Mouse (Mus musculus) thymus, postnatal 14 days (tissue): ENCODE results near the gene Rnf186.
A peak's percentile ranks its signal among the peaks of the same experiment; 100 is the strongest.

ENCODE experiments used
- DNase-seq: peaks from one replicate; pipeline ENCODE4 v3.0.0; 2021

The Rnf186 gene

GRCm38 (mm10) chr4:138966866-138967265, at the start of gene Rnf186:
Gene Rnf186 (plus strand): TSS chr4:138967112.
- DNase-seq: no peak

GRCm38 (mm10) chr4:138917282-138917681, 49.6 kb upstream of the Rnf186 start:
- DNase-seq: no peak

DNA sequence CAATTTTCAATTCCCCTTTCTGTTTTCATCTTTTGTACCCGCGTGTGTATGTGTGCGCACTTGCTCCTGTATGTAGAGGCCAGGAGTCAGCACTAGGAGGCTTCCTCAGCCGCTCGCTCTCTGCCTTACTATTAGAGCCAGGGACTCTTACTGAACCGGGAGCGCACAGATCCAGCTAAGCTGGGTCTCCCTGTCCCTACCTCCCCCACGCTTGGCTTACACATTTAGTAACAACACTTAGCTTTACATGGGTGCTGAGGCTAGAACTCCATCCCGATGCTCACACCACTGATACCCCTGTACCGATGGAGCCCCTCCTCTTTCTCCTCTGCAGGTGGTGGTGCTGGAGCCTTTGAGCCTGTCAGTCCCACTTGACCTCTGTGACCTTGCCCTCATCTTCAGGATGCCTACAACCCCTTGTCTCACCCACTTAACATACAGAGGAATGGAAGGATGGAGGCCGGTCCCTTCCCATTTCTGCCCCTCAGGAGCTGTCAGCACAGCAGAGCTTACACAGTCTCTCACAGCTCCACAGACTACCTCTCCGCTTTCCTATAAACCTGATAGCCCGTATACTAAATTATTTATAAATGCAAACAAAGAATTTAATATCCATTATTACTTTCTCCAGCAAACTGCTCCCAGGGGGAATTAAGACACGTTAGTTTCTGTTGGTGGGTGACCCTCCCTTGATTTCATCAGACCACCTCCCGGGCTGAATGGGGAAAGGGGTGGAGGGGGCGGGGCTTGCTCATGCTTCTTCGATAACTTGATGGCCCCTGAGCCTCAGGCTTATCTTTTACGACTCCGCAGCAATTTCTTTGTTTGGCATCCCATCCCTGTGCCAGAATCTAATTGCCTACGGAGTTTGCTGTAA, 45.4 kb upstream of the Rnf186 start:
- DNase-seq: no peak

DNA sequence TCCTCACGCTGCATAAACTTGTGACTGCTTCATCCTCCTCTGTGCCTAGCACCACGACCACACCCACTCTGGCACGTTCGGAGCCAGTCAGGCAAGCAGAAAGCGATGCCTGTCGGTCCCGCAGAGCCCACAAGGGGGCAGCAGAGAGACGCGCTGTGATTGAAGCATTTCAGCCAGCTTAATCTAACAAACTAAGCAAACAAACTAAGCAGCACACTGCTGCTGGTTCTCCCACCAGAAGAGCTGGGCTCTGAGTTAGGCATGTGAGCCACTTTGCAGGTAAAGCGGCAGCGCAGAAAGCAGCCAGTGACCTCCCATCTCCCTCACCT, 44.8 kb upstream of the Rnf186 start:
- DNase-seq: peak; percentile 94

DNA sequence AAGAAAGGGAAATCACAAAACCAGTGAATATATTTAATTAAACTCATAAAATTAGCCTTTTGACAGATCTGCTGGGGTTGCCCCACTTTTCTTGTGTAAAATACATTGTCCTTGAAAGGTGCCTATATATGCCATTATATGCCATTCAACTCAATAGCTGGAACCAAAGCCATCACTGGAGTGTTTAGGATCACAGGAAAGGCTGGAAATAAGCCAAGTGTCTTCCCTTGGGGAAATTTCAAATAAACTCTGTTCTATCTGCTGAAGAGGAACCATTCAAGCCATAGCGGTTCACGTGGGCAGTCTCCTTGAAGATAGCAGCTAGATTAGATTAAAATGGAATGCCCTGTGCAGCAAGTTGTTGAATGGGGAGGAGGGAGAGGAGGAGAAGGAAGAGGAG, 41.4 kb upstream of the Rnf186 start:
- DNase-seq: no peak

DNA sequence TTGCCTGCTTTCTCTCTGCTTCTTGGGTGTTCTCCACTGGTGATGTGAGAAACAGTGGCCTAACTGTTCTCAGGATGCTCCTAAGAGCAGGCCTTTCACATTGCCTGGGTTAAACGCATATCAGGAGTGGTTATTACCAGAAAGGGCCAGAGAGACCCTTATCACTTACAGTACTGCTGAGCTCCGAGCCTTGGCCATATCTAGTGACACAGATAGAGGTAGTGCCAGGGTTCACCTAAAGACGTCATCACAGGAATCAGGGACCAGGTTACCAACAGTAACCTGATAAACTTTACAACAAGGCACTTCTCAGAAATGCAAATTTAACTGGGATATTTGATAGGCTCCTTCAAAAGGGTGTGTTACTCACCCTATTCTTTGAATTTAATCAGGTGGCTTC, 33.0 kb upstream of the Rnf186 start:
- no peak for DNase-seq

DNA sequence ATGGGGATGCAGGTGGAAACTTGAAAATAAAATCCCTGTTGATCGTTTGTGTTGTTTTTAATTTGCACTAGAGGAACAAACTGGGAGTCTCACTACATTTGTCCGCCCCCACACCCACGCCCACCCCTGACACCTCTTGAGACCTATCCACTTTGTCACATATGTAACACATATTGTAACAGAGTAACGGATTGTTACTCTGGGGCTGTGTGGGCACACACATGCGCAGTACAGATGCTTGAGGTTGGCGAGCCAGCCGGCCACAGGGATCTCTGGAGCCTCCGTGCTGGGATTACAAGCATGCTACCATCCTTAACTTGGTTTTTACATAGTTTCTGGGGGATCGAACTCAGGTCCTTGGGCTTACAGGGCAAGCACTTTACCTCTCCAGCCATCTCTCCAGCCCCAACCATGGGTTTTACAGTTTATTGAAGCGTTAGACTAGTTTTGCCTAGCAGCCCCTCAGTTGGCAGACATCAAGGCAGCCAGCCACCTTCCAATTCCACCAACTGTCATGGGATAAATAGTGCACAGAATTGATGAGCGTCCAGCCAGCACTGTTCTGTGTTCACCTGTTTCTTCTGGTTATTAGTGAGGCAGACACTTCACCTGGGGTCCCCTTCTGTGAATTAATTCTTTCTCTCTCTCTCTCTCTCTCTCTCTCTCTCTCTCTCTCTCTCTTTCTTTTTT, 32.3 kb upstream of the Rnf186 start:
- DNase-seq: no peak

DNA sequence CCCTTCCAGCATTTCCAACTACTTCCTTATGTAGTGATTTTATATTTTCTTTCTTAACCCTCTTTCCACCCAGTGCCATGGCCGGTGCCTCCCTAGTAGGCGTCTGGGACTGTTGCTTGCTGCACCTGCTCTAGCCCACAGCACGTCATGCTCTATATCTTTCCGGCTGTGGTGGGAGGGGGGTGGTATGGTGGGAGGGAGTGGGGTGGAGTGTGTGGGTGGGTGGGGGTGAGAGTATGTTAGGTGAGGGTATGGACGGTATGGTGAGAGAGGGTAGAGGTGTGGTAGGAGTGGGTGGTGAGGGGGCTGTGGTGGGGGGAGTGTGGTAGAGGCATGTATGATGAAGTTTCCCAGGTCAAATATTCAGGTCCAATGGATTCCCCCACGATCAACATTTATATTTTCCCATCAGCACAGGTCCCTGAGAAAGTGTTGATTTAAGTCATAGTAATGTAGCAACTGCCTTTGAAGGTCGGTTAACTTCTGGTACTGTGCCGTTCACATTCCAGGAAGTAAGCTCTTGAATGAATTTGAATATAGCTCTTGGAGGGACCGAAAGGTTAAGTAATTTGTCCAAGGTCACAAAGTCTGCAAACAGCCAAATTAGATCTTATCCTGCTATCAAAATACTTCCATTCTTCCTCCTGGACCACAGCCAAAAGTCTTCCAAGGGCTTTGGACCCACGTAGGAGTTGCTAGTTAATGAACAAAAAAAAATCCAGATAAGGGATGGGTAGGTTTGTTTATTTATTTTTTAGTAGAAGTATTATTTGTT, 28.2 kb upstream of the Rnf186 start:
- peak; percentile 41 for DNase-seq

GRCm38 (mm10) chr4:138939481-138939880, 27.4 kb upstream of the Rnf186 start:
- no peak for DNase-seq

- peak; percentile 40 for DNase-seq
These were observed 25.5 kb upstream of the Rnf186 start for GRCm38 (mm10) chr4:138941401-138941800.

- DNase-seq: no peak
These were observed 24.9 kb upstream of the Rnf186 start for GRCm38 (mm10) chr4:138941966-138942365.

DNA sequence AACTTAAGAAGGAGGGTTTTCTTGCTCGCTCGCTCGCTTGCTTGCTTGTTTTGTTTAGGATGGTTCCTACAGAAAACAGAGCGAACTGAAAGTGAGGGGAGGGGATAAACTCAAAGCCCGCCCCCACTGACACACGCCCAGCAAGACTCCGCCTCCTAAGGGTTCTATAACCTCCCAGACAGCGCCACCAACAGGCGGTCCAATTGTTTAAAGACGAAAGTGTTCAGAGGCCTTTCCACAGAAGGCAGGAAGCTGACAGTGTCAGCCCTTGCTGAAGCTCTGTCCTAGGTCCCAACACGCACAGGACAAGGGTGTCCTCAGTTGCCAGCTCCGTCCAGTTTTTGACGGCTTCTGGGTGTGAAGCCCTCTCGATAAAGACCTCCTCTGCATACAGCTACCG, 23.2 kb upstream of the Rnf186 start:
- peak; percentile 92 for DNase-seq

DNA sequence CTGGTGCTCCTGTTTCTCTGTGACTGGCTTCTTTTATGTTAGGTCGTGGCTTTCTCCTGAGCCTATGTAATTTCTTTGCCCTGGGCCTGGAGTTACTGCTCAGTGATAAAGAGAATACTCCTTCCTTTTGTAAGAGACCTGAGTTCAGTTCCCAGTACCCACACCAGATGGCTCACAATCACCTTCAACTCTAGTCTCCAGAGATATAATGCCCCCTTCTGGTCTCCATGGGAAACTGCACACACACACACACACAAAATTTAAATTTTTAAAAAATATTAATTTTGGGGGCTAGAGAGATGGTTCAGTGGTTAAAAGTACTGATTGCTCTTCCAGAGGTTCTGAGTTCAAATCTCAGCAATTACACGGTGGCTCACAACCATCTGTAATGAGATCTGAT, 18.7 kb upstream of the Rnf186 start:
- no peak for DNase-seq

DNA sequence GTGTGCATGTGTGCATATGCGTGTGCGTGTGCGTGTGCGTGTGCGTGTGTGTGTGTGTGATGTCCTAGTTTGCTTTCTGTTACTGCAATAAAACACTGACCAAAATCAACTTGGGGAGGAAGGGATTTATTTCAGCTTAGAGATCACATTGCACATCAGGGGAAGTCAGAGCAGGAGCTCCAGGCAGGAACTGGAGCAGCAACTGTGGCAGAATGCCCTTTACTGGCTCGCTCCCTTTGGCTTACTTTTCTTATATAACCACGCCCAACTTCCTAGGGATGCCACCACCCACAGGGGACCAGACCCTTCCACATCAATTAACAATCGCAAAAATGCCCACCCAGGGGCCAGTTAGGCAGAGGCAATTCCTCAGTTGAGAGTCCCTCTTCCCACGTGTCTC, 8.3 kb upstream of the Rnf186 start:
- DNase-seq: no peak

GRCm38 (mm10) chr4:138959120-138959519, 7.8 kb upstream of the Rnf186 start:
- no peak for DNase-seq

- no peak for DNase-seq
These were observed 7.0 kb upstream of the Rnf186 start for GRCm38 (mm10) chr4:138959926-138960325.

DNA sequence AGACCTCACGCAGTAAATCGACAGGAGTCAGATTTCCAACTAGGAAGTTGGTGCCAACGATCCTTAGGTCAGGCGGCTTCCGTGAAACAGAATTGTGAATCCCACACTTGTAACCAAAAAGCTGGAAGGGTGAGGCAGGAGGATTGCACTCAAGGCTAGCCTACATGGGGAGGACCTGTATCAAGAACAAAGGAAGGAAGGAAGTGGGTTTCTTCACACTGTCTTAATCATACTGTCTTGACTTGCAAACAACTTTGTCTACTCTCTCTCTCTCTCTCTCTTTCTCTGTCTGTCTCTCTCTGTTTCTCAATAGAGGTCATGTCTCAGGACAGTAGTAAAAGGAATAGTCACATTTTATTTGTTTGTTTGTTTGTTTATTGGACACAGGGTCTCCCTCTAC, 4.2 kb upstream of the Rnf186 start:
- DNase-seq: no peak

GRCm38 (mm10) chr4:138965871-138966270, 1.0 kb upstream of the Rnf186 start:
- DNase-seq: no peak

- no peak for DNase-seq
These were observed 573 bp downstream of the Rnf186 start for GRCm38 (mm10) chr4:138967485-138967884.

DNA sequence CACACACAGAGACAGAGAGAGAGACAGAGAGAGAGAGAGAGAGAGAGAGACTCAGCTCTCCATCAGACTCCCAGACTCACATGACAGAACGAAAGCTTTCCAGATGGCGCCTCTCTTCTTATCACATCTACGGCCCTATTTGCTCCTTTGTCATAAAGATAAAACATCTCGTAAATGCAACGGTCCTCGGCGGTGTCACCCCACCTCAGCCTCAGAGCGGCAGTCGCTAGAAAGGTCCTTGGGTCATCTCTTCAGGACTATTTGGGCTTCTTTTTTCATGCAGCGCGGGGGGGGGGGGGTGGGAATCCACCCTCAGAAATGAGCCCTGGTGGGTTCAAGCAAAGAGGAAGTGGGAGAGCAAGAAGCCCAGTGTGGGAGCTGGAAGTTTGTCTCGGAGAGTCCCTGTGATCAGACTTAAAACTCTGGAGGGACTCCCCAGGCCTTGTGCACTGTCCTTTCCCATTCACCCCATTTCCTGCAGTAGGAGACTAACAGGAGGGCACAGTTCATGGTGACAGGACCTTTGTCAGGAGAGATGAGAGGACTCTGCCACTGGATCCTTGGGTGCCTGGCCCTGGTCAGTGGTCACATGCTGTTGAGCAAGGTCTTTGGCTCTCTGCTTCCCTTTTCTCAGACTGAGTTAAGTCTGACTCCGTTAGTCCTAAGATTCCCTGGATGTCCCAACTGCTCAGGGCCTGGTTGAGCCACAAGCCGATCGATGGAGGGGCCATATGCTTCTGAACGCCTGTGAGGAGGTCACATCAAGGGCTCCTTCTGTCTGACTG, 2.1 kb downstream of the Rnf186 start:
- DNase-seq: no peak

DNA sequence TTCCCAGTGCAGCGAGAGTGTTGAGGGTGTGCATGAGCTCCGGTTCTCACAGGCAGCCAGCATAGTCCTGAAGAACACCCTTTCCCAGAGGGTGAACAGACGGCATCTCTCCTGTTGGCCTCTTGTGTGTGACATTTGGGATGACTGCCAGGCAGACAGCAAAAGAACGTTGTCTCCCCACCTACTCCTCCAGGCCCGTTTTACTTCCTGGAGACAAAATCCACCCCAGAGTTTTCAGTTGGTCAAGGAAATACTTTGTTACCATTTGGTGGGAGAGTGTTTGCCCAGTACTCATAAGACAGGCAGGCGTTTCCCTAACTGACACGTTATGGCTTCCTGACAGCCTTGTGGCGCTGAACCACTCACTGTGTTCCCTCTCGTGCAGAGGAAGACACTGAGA, 2.8 kb downstream of the Rnf186 start:
- no peak for DNase-seq

GRCm38 (mm10) chr4:138971371-138971770, 4.5 kb downstream of the Rnf186 start:
- no peak for DNase-seq
